Mouse (Mus musculus): Measurements from ENCODE around the gene Olfr1510. TPM values are rescaled to one million over a fixed set of nuclear protein-coding genes. Genes with fewer than 3 reads are reported as not detected.

Olfr1510 gene
- total and polyA plus RNA-seq, 3 experiments, result not detected

Other genes with a start within 250 kb of the Olfr1510 start
- gene Supt16, start 217.0 kb downstream of the Olfr1510 start, total RNA-seq (2012; rRNA removed), result 87.1 and 97.3 TPM in 2 replicates
- 100 to 1,000 TPM; 114 to 145 TPM for gene Supt16, start 217.0 kb downstream of the Olfr1510 start, polyA plus RNA-seq (2012; ENCODE audit: insufficient read depth in 1 of 2, insufficient read length in 2 of 2, low read depth in 1 of 2, low replicate concordance in 2 of 2, missing spikeins in 1 of 2)
- 46.5 and 47.5 TPM in 2 replicates for gene Chd8, start 156.6 kb downstream of the Olfr1510 start, total RNA-seq (2012; rRNA removed)
- gene Chd8, start 156.6 kb downstream of the Olfr1510 start, polyA plus RNA-seq (2012; ENCODE audit: insufficient read depth in 1 of 2, insufficient read length in 2 of 2, low read depth in 1 of 2, low replicate concordance in 2 of 2, missing spikeins in 1 of 2), result 10 to 100 TPM; 73.5 to 85.6 TPM
- gene Tox4, start 135.2 kb downstream of the Olfr1510 start, total RNA-seq (2012; rRNA removed), result 35.1 and 39.0 TPM in 2 replicates
- 10 to 100 TPM in 1 of 2 experiments, not detected in 1; 42.2 TPM for gene Tox4, start 135.2 kb downstream of the Olfr1510 start, polyA plus RNA-seq (2012; ENCODE audit: insufficient read depth in 1 of 2, insufficient read length in 2 of 2, low read depth in 1 of 2, low replicate concordance in 2 of 2, missing spikeins in 1 of 2)
- 2.9 and 3.0 TPM in 2 replicates for gene Rab2b, start 134.8 kb downstream of the Olfr1510 start, total RNA-seq (2012; rRNA removed)
- 1 to 10 TPM in 1 of 2 experiments, not detected in 1; 5.9 TPM for gene Rab2b, start 134.8 kb downstream of the Olfr1510 start, polyA plus RNA-seq (2012; ENCODE audit: insufficient read depth in 1 of 2, insufficient read length in 2 of 2, low read depth in 1 of 2, low replicate concordance in 2 of 2, missing spikeins in 1 of 2)
- gene Mettl3, start 109.2 kb downstream of the Olfr1510 start, total RNA-seq (2012; rRNA removed), result 40.3 and 49.8 TPM in 2 replicates
- 10 to 100 TPM in 1 of 2 experiments, not detected in 1; 50.7 TPM for gene Mettl3, start 109.2 kb downstream of the Olfr1510 start, polyA plus RNA-seq (2012; ENCODE audit: insufficient read depth in 1 of 2, insufficient read length in 2 of 2, low read depth in 1 of 2, low replicate concordance in 2 of 2, missing spikeins in 1 of 2)
- not detected in 2 replicates for gene Sall2, start 85.6 kb downstream of the Olfr1510 start, total RNA-seq (2012; rRNA removed)
- not detected for gene Sall2, start 85.6 kb downstream of the Olfr1510 start, polyA plus RNA-seq (2012; ENCODE audit: insufficient read depth in 1 of 2, insufficient read length in 2 of 2, low read depth in 1 of 2, low replicate concordance in 2 of 2, missing spikeins in 1 of 2)
- 0.08 TPM in 1 of 2 replicates, not detected in the other for gene Olfr1513, start 58.0 kb downstream of the Olfr1510 start, total RNA-seq (2012; rRNA removed)
- not detected for gene Olfr1513, start 58.0 kb downstream of the Olfr1510 start, polyA plus RNA-seq (2012; ENCODE audit: insufficient read depth in 1 of 2, insufficient read length in 2 of 2, low read depth in 1 of 2, low replicate concordance in 2 of 2, missing spikeins in 1 of 2)
- 0.23 TPM in 2 replicates for gene Olfr1512, start 35.2 kb downstream of the Olfr1510 start, total RNA-seq (2012; rRNA removed)
- under 1 TPM in 1 of 2 experiments, not detected in 1; 0.24 TPM for gene Olfr1512, start 35.2 kb downstream of the Olfr1510 start, polyA plus RNA-seq (2012; ENCODE audit: insufficient read depth in 1 of 2, insufficient read length in 2 of 2, low read depth in 1 of 2, low replicate concordance in 2 of 2, missing spikeins in 1 of 2)
- not detected in 2 replicates for gene Olfr1511, start 17.0 kb downstream of the Olfr1510 start, total RNA-seq (2012; rRNA removed)
- not detected for gene Olfr1511, start 17.0 kb downstream of the Olfr1510 start, polyA plus RNA-seq (2012; ENCODE audit: insufficient read depth in 1 of 2, insufficient read length in 2 of 2, low read depth in 1 of 2, low replicate concordance in 2 of 2, missing spikeins in 1 of 2)
- gene Olfr1509, start 28.6 kb upstream of the Olfr1510 start, total RNA-seq (2012; rRNA removed), result not detected in 2 replicates
- not detected for gene Olfr1509, start 28.6 kb upstream of the Olfr1510 start, polyA plus RNA-seq (2012; ENCODE audit: insufficient read depth in 1 of 2, insufficient read length in 2 of 2, low read depth in 1 of 2, low replicate concordance in 2 of 2, missing spikeins in 1 of 2)
- gene Olfr1508, start 53.1 kb upstream of the Olfr1510 start, total RNA-seq (2012; rRNA removed), result not detected in 2 replicates
- not detected for gene Olfr1508, start 53.1 kb upstream of the Olfr1510 start, polyA plus RNA-seq (2012; ENCODE audit: insufficient read depth in 1 of 2, insufficient read length in 2 of 2, low read depth in 1 of 2, low replicate concordance in 2 of 2, missing spikeins in 1 of 2)
- not detected in 2 replicates for gene Olfr1507, start 81.4 kb upstream of the Olfr1510 start, total RNA-seq (2012; rRNA removed)
- gene Olfr1507, start 81.4 kb upstream of the Olfr1510 start, polyA plus RNA-seq (2012; ENCODE audit: insufficient read depth in 1 of 2, insufficient read length in 2 of 2, low read depth in 1 of 2, low replicate concordance in 2 of 2, missing spikeins in 1 of 2), result not detected

Measured in MEL (cell line).